In the genomic region with DNA sequence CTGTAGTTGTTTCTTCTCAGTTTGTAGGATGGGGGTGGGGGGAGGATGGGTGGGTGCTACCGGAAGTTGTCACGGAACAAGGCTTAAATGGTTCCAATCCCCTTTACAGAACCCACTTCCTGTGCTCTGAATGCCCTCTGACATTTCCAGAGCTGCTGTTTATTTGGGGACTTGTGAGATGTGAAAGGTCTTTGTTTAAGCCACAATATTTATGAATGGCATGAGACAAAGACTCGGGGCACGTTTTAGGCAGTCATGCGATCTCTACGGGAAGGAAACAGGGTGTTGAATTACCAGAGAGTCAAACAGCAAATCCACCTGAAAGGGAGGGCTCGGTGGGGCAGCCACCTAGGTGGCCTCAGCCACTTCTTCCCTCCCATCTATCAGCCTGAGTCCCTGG, we compare ENCODE assay signal across 13 mouse cellular contexts. TPM values are rescaled to one million over a fixed set of nuclear protein-coding genes. Genes with fewer than 3 reads are reported as not detected.
DNase-seq lines count a peak whose midpoint lies in the region; ATAC-seq and TF ChIP-seq lines count a peak whose summit lies in the region.
"Had no signal": no experiment of that assay in that cellular context is flagged by ENCODE, and none has a peak within 500 bp of the region (broad histone marks: within the 10 kb centered on the region; RNA-seq: fewer than 3 reads in every experiment).

No protein-coding gene starts in this region.

- no peaks in the 10 kb centered on the region for H3K9me3 ChIP-seq in embryonic facial prominence, embryonic 13.5 days
- H3K9me3 ChIP-seq in midbrain, postnatal 0 days (ENCODE audit: low read length) = no peaks in the 10 kb centered on the region
- H3K9me3 ChIP-seq: lung, embryonic 15.5 days had no signal

- peaks cover 5% of the 10 kb centered on the region for H3K4me1 ChIP-seq in embryonic facial prominence, embryonic 13.5 days
- H3K4me1 ChIP-seq in midbrain, postnatal 0 days (ENCODE audit: insufficient read depth, low read length) = no peaks in the 10 kb centered on the region

- H3K4me3 ChIP-seq in embryonic facial prominence, embryonic 13.5 days = no peak overlapping the region
- H3K4me3 ChIP-seq in midbrain, postnatal 0 days (ENCODE audit: low read depth, low read length) = no peak overlapping the region
- no peak overlapping the region for H3K4me3 ChIP-seq in gastrocnemius, adult 2 months
- H3K4me3 ChIP-seq: erythroblast, embryonic 14.5 days; lung, embryonic 15.5 days had no signal

- 2% methylated on average over 7 of the region's 7 CpGs for WGBS in embryonic facial prominence, embryonic 13.5 days
- WGBS in midbrain, postnatal 0 days = 12% methylated on average over 7 of the region's 7 CpGs

- peak overlapping the region; percentile 12; the same call in 1 of the 2 replicates for H3K4me2 ChIP-seq in embryonic facial prominence, embryonic 13.5 days
- no peak overlapping the region for H3K4me2 ChIP-seq in midbrain, postnatal 0 days (ENCODE audit: low read depth, low read length, poor library complexity, severe bottlenecking)
- H3K4me2 ChIP-seq: lung, embryonic 15.5 days had no signal

- H3K9ac ChIP-seq in embryonic facial prominence, embryonic 13.5 days = no peak overlapping the region
- no peak overlapping the region for H3K9ac ChIP-seq in midbrain, postnatal 0 days (replicated peaks; ENCODE audit: low read length, poor library complexity, severe bottlenecking)
- H3K9ac ChIP-seq: lung, embryonic 15.5 days had no signal

- intact Hi-C loops in gastrocnemius, adult 2 months (cut with DNase I) = no loop called here

- H3K36me3 ChIP-seq in embryonic facial prominence, embryonic 13.5 days = no peaks in the 10 kb centered on the region
- no peaks in the 10 kb centered on the region for H3K36me3 ChIP-seq in midbrain, postnatal 0 days (ENCODE audit: insufficient read depth, low read length)
- H3K36me3 ChIP-seq: lung, embryonic 15.5 days had no signal

- H3K27ac ChIP-seq in embryonic facial prominence, embryonic 13.5 days = no peak overlapping the region
- no peak overlapping the region for H3K27ac ChIP-seq in midbrain, postnatal 0 days (ENCODE audit: low read depth, low read length)
- no peak overlapping the region for H3K27ac ChIP-seq in gastrocnemius, adult 2 months
- H3K27ac ChIP-seq: lung, embryonic 15.5 days had no signal

- TF ChIP-seq CTCF in midbrain, postnatal 0 days (IDR thresholded peaks at IDR 0.05) = no peak
- no peak for TF ChIP-seq CTCF in gastrocnemius, adult 2 months (IDR thresholded peaks at IDR 0.05)

- ATAC-seq in embryonic facial prominence, embryonic 13.5 days (ENCODE audit: insufficient number of reproducible peaks, insufficient read depth, low FRiP score, low TSS enrichment, low read depth) = no peak
- ATAC-seq in midbrain, postnatal 0 days (ENCODE audit: low FRiP score) = no peak

- H3K27me3 ChIP-seq in embryonic facial prominence, embryonic 13.5 days = no peaks in the 10 kb centered on the region
- no peaks in the 10 kb centered on the region for H3K27me3 ChIP-seq in midbrain, postnatal 0 days (ENCODE audit: insufficient read depth, low read length)
- H3K27me3 ChIP-seq: lung, embryonic 15.5 days had no signal

- DNase-seq in B cell, adult 2 months = peak; percentile 41 to 49
- DNase-seq in CD4-positive, CD25-positive, alpha-beta regulatory T cell, adult 2 months (ENCODE audit: low read depth, low spot score) = peak; percentile 84
- DNase-seq in naive thymus-derived CD4-positive, alpha-beta T cell, adult 2 months (ENCODE audit: low read depth) = peak; percentile 88
- no peak for DNase-seq in cerebellum, postnatal 14 days
- DNase-seq in midbrain, postnatal 0 days (ENCODE audit: low spot score) = no peak
- DNase-seq in urinary bladder, postnatal 36 days (ENCODE audit: low spot score in 2 of 2) = no peak
- no peak for DNase-seq in gastrocnemius, adult 2 months
- DNase-seq: adrenal gland, adult 2 months; midbrain, embryonic 14.5 days had no signal

RNA-seq across cellular contexts. Expression of a gene that starts 46.6 kb away (rescaled TPM):
- polyA plus RNA-seq in embryonic facial prominence, embryonic 13.5 days (2015; fragmentation: Nextera tagmentation; extraction: Ambion mirVana) = 3.8 and 5.5 TPM in 2 replicates
- 10.7 and 11.8 TPM in 2 replicates for total RNA-seq in midbrain, postnatal 0 days (2014; rRNA removed)
- 24.1 and 32.1 TPM in 2 replicates for polyA plus RNA-seq in midbrain, postnatal 0 days (2015; fragmentation: Nextera tagmentation; extraction: Ambion mirVana)
- total RNA-seq in gastrocnemius, adult 2 months (2021) = not detected
- total RNA-seq: gastrocnemius, adult 8-10 months had no signal
- polyA plus RNA-seq: erythroblast, embryonic 14.5 days had no signal

Comparison
In these comparisons a context has a peak if more than half of its experiments do, and no peak if none do; other contexts are left out.
1. DNase-seq: peak in B cell, adult 2 months (2 of 2), CD4-positive, CD25-positive, alpha-beta regulatory T cell, adult 2 months (single experiment) and naive thymus-derived CD4-positive, alpha-beta T cell, adult 2 months (single experiment); none in cerebellum, postnatal 14 days (0 of 2), midbrain, postnatal 0 days (single experiment), urinary bladder, postnatal 36 days (0 of 2) and gastrocnemius, adult 2 months (single experiment).
2. RNA of a gene that starts 46.6 kb away (total RNA-seq): 10.7 to 11.8 TPM in midbrain, postnatal 0 days; not detected in gastrocnemius, adult 2 months; every median in the first group is over 10 times any median in the second.